In genomic region chr11:4241180-4241579, GRCm38 (mm10) we compare ENCODE assay signal across 24 mouse cellular contexts. TPM values are rescaled to one million over a fixed set of nuclear protein-coding genes. Genes with fewer than 3 reads are reported as not detected.
DNase-seq lines count a peak whose midpoint lies in the region; ATAC-seq and TF ChIP-seq lines count a peak whose summit lies in the region.
"Had no signal": no experiment of that assay in that cellular context is flagged by ENCODE, and none has a peak within 500 bp of the region (broad histone marks: within the 10 kb centered on the region; RNA-seq: fewer than 3 reads in every experiment).

No protein-coding gene starts in this region.

- H3K4me3 ChIP-seq in E14TG2a.4 (replicated peaks; ENCODE audit: low read length) (peak overlapping the region; percentile 26), ES-Bruce4 (ENCODE audit: low read depth, low read length) (no peak overlapping the region)
- H3K4me3 ChIP-seq in intestine, embryonic 16.5 days (ENCODE audit: low read length), result no peak overlapping the region
- H3K4me3 ChIP-seq in forebrain, embryonic 14.5 days (ENCODE audit: low read depth, low read length), result no peak overlapping the region
- H3K4me3 ChIP-seq: embryonic facial prominence, embryonic 13.5 days; embryonic facial prominence, embryonic 15.5 days; erythroblast, embryonic 14.5 days; forebrain, embryonic 10.5 days; forebrain, embryonic 12.5 days; forebrain, embryonic 15.5 days had no signal

- no peak for TF ChIP-seq POLR2A in ES-Bruce4 (IDR thresholded peaks at IDR 0.05; ENCODE audit: insufficient read depth, low read length)

- TF ChIP-seq EP300 in ES-Bruce4 (IDR thresholded peaks at IDR 0.05; ENCODE audit: insufficient read depth, low read depth, low read length), result no peak

- H3K36me3 ChIP-seq in E14TG2a.4 (ENCODE audit: insufficient read depth, low read length), result no peaks in the 10 kb centered on the region
- H3K36me3 ChIP-seq in ES-Bruce4 (ENCODE audit: control insufficient read depth, insufficient read depth, low read length, poor library complexity, severe bottlenecking), result no peaks in the 10 kb centered on the region
- no peaks in the 10 kb centered on the region for H3K36me3 ChIP-seq in intestine, embryonic 16.5 days (ENCODE audit: control insufficient read depth, insufficient read depth, low read length)
- H3K36me3 ChIP-seq in forebrain, embryonic 14.5 days (ENCODE audit: control insufficient read depth, insufficient read depth, low read length), result no peaks in the 10 kb centered on the region
- H3K36me3 ChIP-seq: embryonic facial prominence, embryonic 13.5 days; embryonic facial prominence, embryonic 15.5 days; forebrain, embryonic 10.5 days; forebrain, embryonic 12.5 days; forebrain, embryonic 15.5 days had no signal

- no peak for TF ChIP-seq CTCF in E14TG2a.4 (conservative IDR thresholded peaks at IDR 0.05; ENCODE audit: low read length)
- TF ChIP-seq CTCF in ES-Bruce4 (IDR thresholded peaks at IDR 0.05; ENCODE audit: low read depth, low read length), result no peak

- no peaks in the 10 kb centered on the region for H3K9me3 ChIP-seq in E14TG2a.4 (ENCODE audit: low read length)
- no peaks in the 10 kb centered on the region for H3K9me3 ChIP-seq in ES-Bruce4 (replicated peaks; ENCODE audit: control insufficient read depth, insufficient read depth, low read length, poor library complexity, severe bottlenecking)
- H3K9me3 ChIP-seq in intestine, embryonic 16.5 days (ENCODE audit: control insufficient read depth, low read length), result no peaks in the 10 kb centered on the region
- no peaks in the 10 kb centered on the region for H3K9me3 ChIP-seq in forebrain, embryonic 14.5 days (replicated peaks; ENCODE audit: control insufficient read depth, low read length)
- H3K9me3 ChIP-seq: embryonic facial prominence, embryonic 15.5 days; forebrain, embryonic 10.5 days; forebrain, embryonic 12.5 days; forebrain, embryonic 15.5 days had no signal

- 52% methylated on average over 4 of the region's 4 CpGs for WGBS in intestine, embryonic 16.5 days
- WGBS in forebrain, embryonic 14.5 days, result 75% methylated on average over 3 of the region's 4 CpGs

- no peak overlapping the region for H3K27ac ChIP-seq in ES-Bruce4 (ENCODE audit: insufficient read depth, low read length)
- no peak overlapping the region for H3K27ac ChIP-seq in intestine, embryonic 16.5 days (ENCODE audit: low read length)
- no peak overlapping the region for H3K27ac ChIP-seq in forebrain, embryonic 14.5 days (ENCODE audit: low read depth, low read length)
- H3K27ac ChIP-seq: embryonic facial prominence, embryonic 13.5 days; embryonic facial prominence, embryonic 15.5 days; forebrain, embryonic 10.5 days; forebrain, embryonic 12.5 days; forebrain, embryonic 15.5 days had no signal

- peaks cover 73% of the 10 kb centered on the region for H3K4me1 ChIP-seq in E14TG2a.4 (replicated peaks; ENCODE audit: low read depth, low read length)
- peaks cover 9% of the 10 kb centered on the region for H3K4me1 ChIP-seq in ES-Bruce4 (ENCODE audit: control insufficient read depth, insufficient read depth, low read length)
- H3K4me1 ChIP-seq in intestine, embryonic 16.5 days (ENCODE audit: control insufficient read depth, insufficient read depth, low read length), result no peaks in the 10 kb centered on the region
- no peaks in the 10 kb centered on the region for H3K4me1 ChIP-seq in forebrain, embryonic 14.5 days (ENCODE audit: control insufficient read depth, insufficient read depth, low read length)
- H3K4me1 ChIP-seq: embryonic facial prominence, embryonic 13.5 days; embryonic facial prominence, embryonic 15.5 days; forebrain, embryonic 15.5 days had no signal

- DNase-seq in forebrain, embryonic 14.5 days (ENCODE audit: low spot score), result no peak
- DNase-seq in natural killer cell, adult 2 months (ENCODE audit: low spot score in 2 of 2), result no peak
- DNase-seq: adrenal gland, adult 2 months; adrenal gland, postnatal 14 days; adrenal gland, postnatal 36 days; cerebellum, adult 11 months; cerebellum, adult 18-20 months; cerebellum, adult 8-10 months; cerebellum, adult 9-11 months; cerebellum, postnatal 36 days; embryo, embryonic 11 days; forebrain, postnatal 0 days had no signal

- no peak overlapping the region for H3K4me2 ChIP-seq in intestine, embryonic 16.5 days (ENCODE audit: low read depth, low read length)
- no peak overlapping the region for H3K4me2 ChIP-seq in forebrain, embryonic 14.5 days (ENCODE audit: low read length)
- H3K4me2 ChIP-seq: embryonic facial prominence, embryonic 13.5 days; embryonic facial prominence, embryonic 15.5 days; forebrain, embryonic 12.5 days; forebrain, embryonic 15.5 days had no signal

- peaks cover 30% of the 10 kb centered on the region for H3K27me3 ChIP-seq in E14TG2a.4 (ENCODE audit: insufficient read depth, low read length)
- H3K27me3 ChIP-seq in ES-Bruce4 (ENCODE audit: control insufficient read depth, insufficient read depth, low read length, poor library complexity, severe bottlenecking), result no peaks in the 10 kb centered on the region
- no peaks in the 10 kb centered on the region for H3K27me3 ChIP-seq in intestine, embryonic 16.5 days (replicated peaks; ENCODE audit: control insufficient read depth, insufficient read depth, low read length)
- no peaks in the 10 kb centered on the region for H3K27me3 ChIP-seq in forebrain, embryonic 14.5 days (replicated peaks; ENCODE audit: control insufficient read depth, insufficient read depth, low read length)
- H3K27me3 ChIP-seq: embryonic facial prominence, embryonic 13.5 days; embryonic facial prominence, embryonic 15.5 days; forebrain, embryonic 12.5 days; forebrain, embryonic 15.5 days had no signal

- ATAC-seq in intestine, embryonic 16.5 days, result peak; percentile 70; the same call in 1 of the 2 replicates
- no peak for ATAC-seq in forebrain, embryonic 14.5 days
- ATAC-seq in cerebellum, adult (ENCODE audit: insufficient number of reproducible peaks, low FRiP score, low TSS enrichment), result no peak
- ATAC-seq: forebrain, embryonic 15.5 days; forebrain, postnatal 0 days had no signal

- H3K9ac ChIP-seq in ES-Bruce4 (ENCODE audit: low read depth, poor library complexity, severe bottlenecking), result peak overlapping the region; percentile 27; the same call in 1 of the 2 replicates
- no peak overlapping the region for H3K9ac ChIP-seq in intestine, embryonic 16.5 days (ENCODE audit: low read depth, low read length)
- H3K9ac ChIP-seq in forebrain, embryonic 14.5 days (ENCODE audit: low read length), result no peak overlapping the region
- H3K9ac ChIP-seq: embryonic facial prominence, embryonic 13.5 days; embryonic facial prominence, embryonic 15.5 days; forebrain, embryonic 12.5 days; forebrain, embryonic 15.5 days; forebrain, postnatal 0 days had no signal

RNA-seq across cellular contexts. Expression of gene Osm, which starts 5.0 kb away (rescaled TPM):
- polyA plus RNA-seq in ES-Bruce4 (2011; ENCODE audit: insufficient read depth, insufficient read length, low read depth, missing spikeins), result 0.52 and 0.88 TPM in 2 replicates
- polyA plus RNA-seq in intestine, embryonic 16.5 days (2015; fragmentation: Nextera tagmentation; extraction: Ambion mirVana), result 0.07 and 0.12 TPM in 2 replicates
- 0.14 TPM in 1 of 2 replicates, not detected in the other for polyA plus RNA-seq in forebrain, embryonic 14.5 days (2014; fragmentation: Nextera tagmentation; extraction: Ambion mirVana)
- polyA plus RNA-seq: C2C12; embryonic facial prominence, embryonic 11.5 days; embryonic facial prominence, embryonic 13.5 days; forebrain, embryonic 10.5 days; forebrain, embryonic 12.5 days; forebrain, embryonic 15.5 days had no signal

RNA-seq across cellular contexts. Expression of gene Lif, which starts 16.2 kb away (rescaled TPM):
- 12.1 and 13.3 TPM in 2 replicates for polyA plus RNA-seq in ES-Bruce4 (2011; ENCODE audit: insufficient read depth, insufficient read length, low read depth, missing spikeins)
- 0.95 and 0.98 TPM in 2 replicates for polyA plus RNA-seq in intestine, embryonic 16.5 days (2015; fragmentation: Nextera tagmentation; extraction: Ambion mirVana)
- polyA plus RNA-seq in forebrain, embryonic 14.5 days (2014; fragmentation: Nextera tagmentation; extraction: Ambion mirVana), result not detected in 2 replicates
- polyA plus RNA-seq: erythroblast, embryonic 14.5 days; forebrain, embryonic 12.5 days; forebrain, embryonic 15.5 days had no signal

RNA-seq across cellular contexts. Expression of gene Castor1, which starts 23.2 kb away (rescaled TPM):
- polyA plus RNA-seq in ES-Bruce4 (2011; ENCODE audit: insufficient read depth, insufficient read length, low read depth, missing spikeins), result 29.6 and 35.2 TPM in 2 replicates
- polyA plus RNA-seq in intestine, embryonic 16.5 days (2015; fragmentation: Nextera tagmentation; extraction: Ambion mirVana), result 5.9 and 7.3 TPM in 2 replicates
- polyA plus RNA-seq in forebrain, embryonic 14.5 days (2014; fragmentation: Nextera tagmentation; extraction: Ambion mirVana), result 1.6 and 1.8 TPM in 2 replicates

RNA-seq across cellular contexts. Expression of gene Tbc1d10a, which starts 54.6 kb away (rescaled TPM):
- 19.9 and 20.5 TPM in 2 replicates for polyA plus RNA-seq in ES-Bruce4 (2011; ENCODE audit: insufficient read depth, insufficient read length, low read depth, missing spikeins)
- 34.0 and 37.2 TPM in 2 replicates for polyA plus RNA-seq in intestine, embryonic 16.5 days (2015; fragmentation: Nextera tagmentation; extraction: Ambion mirVana)
- 13.3 and 18.3 TPM in 2 replicates for polyA plus RNA-seq in forebrain, embryonic 14.5 days (2014; fragmentation: Nextera tagmentation; extraction: Ambion mirVana)
